Comparison of ENCODE assay signal across 9 mouse cellular contexts in genomic region chr1:88262255-88262654, GRCm38 (mm10). TPM values are rescaled to one million over a fixed set of nuclear protein-coding genes. Genes with fewer than 3 reads are reported as not detected.
DNase-seq lines count a peak whose midpoint lies in the region.
"Had no signal": no experiment of that assay in that cellular context is flagged by ENCODE, and none has a peak within 500 bp of the region (broad histone marks: within the 10 kb centered on the region; RNA-seq: fewer than 3 reads in every experiment).

No protein-coding gene starts in this region.

- DNase-seq in gastrocnemius, postnatal 10 days, result peak; percentile 72
- DNase-seq in gastrocnemius, postnatal 25 days, result no peak
- peak; percentile 92 for DNase-seq in ovary, adult 18-20 months (ENCODE audit: low spot score)
- no peak for DNase-seq in ovary, postnatal 10 days (ENCODE audit: low spot score)
- peak; percentile 89 for DNase-seq in kidney, postnatal 10 days
- DNase-seq in urinary bladder, adult 2 months (ENCODE audit: low spot score), result peak; percentile 94
- no peak for DNase-seq in left cerebral cortex, adult 18-20 months (ENCODE audit: low spot score in 2 of 2)
- no peak for DNase-seq in thymus, postnatal 0 days (ENCODE audit: low spot score)

RNA-seq across cellular contexts. Expression of gene Hjurp, which starts 15.2 kb away (rescaled TPM):
- total RNA-seq in gastrocnemius, postnatal 10 days (2021), result 10 to 100 TPM; 29.0 to 47.9 TPM
- 1 to 10 TPM; 7.8 to 8.7 TPM for total RNA-seq in gastrocnemius, postnatal 25 days (2021)
- 62.9 and 67.6 TPM in 2 replicates for polyA plus RNA-seq in urinary bladder, adult 2 months (2012; rRNA removed)
- 10 to 100 TPM; 46.6 to 48.6 TPM for total RNA-seq in left cerebral cortex, adult 18-20 months (2021)
- polyA plus RNA-seq in thymus, postnatal 0 days (2015; fragmentation: Nextera tagmentation; extraction: Ambion mirVana), result 82.7 and 102 TPM in 2 replicates

RNA-seq across cellular contexts. Expression of gene Trpm8, which starts 15.2 kb away (rescaled TPM):
- total RNA-seq in gastrocnemius, postnatal 10 days (2021), result not detected
- not detected for total RNA-seq in gastrocnemius, postnatal 25 days (2021)
- not detected in 2 replicates for polyA plus RNA-seq in urinary bladder, adult 2 months (2012; rRNA removed)
- total RNA-seq in left cerebral cortex, adult 18-20 months (2021), result under 1 TPM; 0.26 to 0.30 TPM
- not detected in 2 replicates for polyA plus RNA-seq in thymus, postnatal 0 days (2015; fragmentation: Nextera tagmentation; extraction: Ambion mirVana)
- total RNA-seq: heart, postnatal 14 days had no signal

RNA-seq across cellular contexts. Expression of gene Mroh2a, which starts 35.5 kb away (rescaled TPM):
- under 1 TPM in 1 of 2 experiments, not detected in 1; 0.34 TPM for total RNA-seq in gastrocnemius, postnatal 10 days (2021)
- not detected for total RNA-seq in gastrocnemius, postnatal 25 days (2021)
- 0.24 and 0.29 TPM in 2 replicates for polyA plus RNA-seq in urinary bladder, adult 2 months (2012; rRNA removed)
- total RNA-seq in left cerebral cortex, adult 18-20 months (2021), result under 1 TPM in 1 of 2 experiments, not detected in 1; 0.58 TPM
- 0.64 and 1.4 TPM in 2 replicates for polyA plus RNA-seq in thymus, postnatal 0 days (2015; fragmentation: Nextera tagmentation; extraction: Ambion mirVana)

RNA-seq across cellular contexts. Expression of gene Ugt1a1, which starts 50.5 kb away (rescaled TPM):
- not detected for total RNA-seq in gastrocnemius, postnatal 10 days (2021)
- total RNA-seq in gastrocnemius, postnatal 25 days (2021), result under 1 TPM in 1 of 2 experiments, not detected in 1; 0.13 TPM
- polyA plus RNA-seq in urinary bladder, adult 2 months (2012; rRNA removed), result 9.0 and 11.0 TPM in 2 replicates
- not detected for total RNA-seq in left cerebral cortex, adult 18-20 months (2021)
- 0.36 and 0.54 TPM in 2 replicates for polyA plus RNA-seq in thymus, postnatal 0 days (2015; fragmentation: Nextera tagmentation; extraction: Ambion mirVana)
- total RNA-seq: heart, postnatal 14 days had no signal

RNA-seq across cellular contexts. Expression of gene Dnajb3, which starts 56.7 kb away (rescaled TPM):
- total RNA-seq in gastrocnemius, postnatal 10 days (2021), result 1 to 10 TPM in 1 of 2 experiments, under 1 TPM in 1; 0.75 to 1.1 TPM
- total RNA-seq in gastrocnemius, postnatal 25 days (2021), result under 1 TPM in 1 of 2 experiments, not detected in 1; 0.27 TPM
- 1.3 and 1.7 TPM in 2 replicates for polyA plus RNA-seq in urinary bladder, adult 2 months (2012; rRNA removed)
- total RNA-seq in left cerebral cortex, adult 18-20 months (2021), result 1 to 10 TPM; 1.2 TPM
- 2.9 and 3.9 TPM in 2 replicates for polyA plus RNA-seq in thymus, postnatal 0 days (2015; fragmentation: Nextera tagmentation; extraction: Ambion mirVana)

Comparison
In these comparisons a context has a peak if more than half of its experiments do, and no peak if none do; other contexts are left out.
1. DNase-seq: peak in gastrocnemius, postnatal 10 days (single experiment), ovary, adult 18-20 months (single experiment), kidney, postnatal 10 days (single experiment) and urinary bladder, adult 2 months (single experiment); none in gastrocnemius, postnatal 25 days (single experiment), ovary, postnatal 10 days (single experiment), left cerebral cortex, adult 18-20 months (0 of 2) and thymus, postnatal 0 days (single experiment).